Mouse (Mus musculus): ENCODE data around the gene Sardh. TPM values are rescaled to one million over a fixed set of nuclear protein-coding genes. Genes with fewer than 3 reads are reported as not detected.
A peak's percentile ranks its signal among the peaks of the same experiment; 100 is the strongest.

Sardh gene
- polyA plus RNA-seq, 1 experiment: 0.66 TPM

- TF ChIP-seq TAL1 (IDR thresholded peaks at IDR 0.05; ENCODE audit: low read length) (no peak), GATA1 (IDR thresholded peaks at IDR 0.05; ENCODE audit: low read length) (no peak)
- Histone ChIP-seq H3K9me3 (ENCODE audit: control insufficient read depth, low read length) (no peaks in the 10 kb centered on the region), H3K27me3 (ENCODE audit: control insufficient read depth) (no peaks in the 10 kb centered on the region), H3K36me3 (ENCODE audit: control insufficient read depth) (peaks cover 33% of the 10 kb centered on the region), H3K4me1 (ENCODE audit: control insufficient read depth) (no peaks in the 10 kb centered on the region), H3K4me3 (replicated peaks) (no peak overlapping the region)
Measured at GRCm38 (mm10) chr2:27268325-27268724, 20.2 kb upstream of the Sardh start.

GRCm38 (mm10) chr2:27265819-27266218 is 17.7 kb upstream of the Sardh start:
- Histone ChIP-seq H3K9me3 (ENCODE audit: control insufficient read depth, low read length) (no peaks in the 10 kb centered on the region), H3K36me3 (ENCODE audit: control insufficient read depth) (peaks cover 28% of the 10 kb centered on the region), H3K27me3 (ENCODE audit: control insufficient read depth) (no peaks in the 10 kb centered on the region), H3K4me1 (ENCODE audit: control insufficient read depth) (no peaks in the 10 kb centered on the region), H3K4me3 (replicated peaks) (no peak overlapping the region)
- TF ChIP-seq GATA1 (IDR thresholded peaks at IDR 0.05; ENCODE audit: low read length): no peak
- TF ChIP-seq TAL1 (IDR thresholded peaks at IDR 0.05; ENCODE audit: low read length): no peak

- H3K36me3 ChIP-seq (ENCODE audit: control insufficient read depth): peaks cover 18% of the 10 kb centered on the region; the same call in 1 of the 2 replicates
- H3K4me3 ChIP-seq (replicated peaks): no peak overlapping the region
- H3K27me3 ChIP-seq (ENCODE audit: control insufficient read depth): no peaks in the 10 kb centered on the region
- no peaks in the 10 kb centered on the region for H3K4me1 ChIP-seq (ENCODE audit: control insufficient read depth)
- no peaks in the 10 kb centered on the region for H3K9me3 ChIP-seq (ENCODE audit: control insufficient read depth, low read length)
- TF ChIP-seq GATA1 (IDR thresholded peaks at IDR 0.05; ENCODE audit: low read length) (no peak), TAL1 (IDR thresholded peaks at IDR 0.05; ENCODE audit: low read length) (no peak)
Measured at GRCm38 (mm10) chr2:27262984-27263383, 14.8 kb upstream of the Sardh start.

GRCm38 (mm10) chr2:27251434-27251833 is 3.3 kb upstream of the Sardh start:
- H3K36me3 ChIP-seq (ENCODE audit: control insufficient read depth): no peaks in the 10 kb centered on the region
- no peaks in the 10 kb centered on the region for H3K27me3 ChIP-seq (ENCODE audit: control insufficient read depth)
- H3K4me1 ChIP-seq (ENCODE audit: control insufficient read depth): no peaks in the 10 kb centered on the region
- H3K4me3 ChIP-seq (replicated peaks): no peak overlapping the region
- no peaks in the 10 kb centered on the region for H3K9me3 ChIP-seq (ENCODE audit: control insufficient read depth, low read length)
- no peak for TF ChIP-seq GATA1 (IDR thresholded peaks at IDR 0.05; ENCODE audit: low read length)
- TF ChIP-seq TAL1 (IDR thresholded peaks at IDR 0.05; ENCODE audit: low read length): no peak

- H3K9me3 ChIP-seq (ENCODE audit: control insufficient read depth, low read length): no peaks in the 10 kb centered on the region
- TF ChIP-seq GATA1 (IDR thresholded peaks at IDR 0.05; ENCODE audit: low read length) (no peak), TAL1 (IDR thresholded peaks at IDR 0.05; ENCODE audit: low read length) (no peak)
- H3K4me3 ChIP-seq (replicated peaks): no peak overlapping the region
- peaks cover 6% of the 10 kb centered on the region; the same call in 1 of the 2 replicates for H3K36me3 ChIP-seq (ENCODE audit: control insufficient read depth)
- H3K27me3 ChIP-seq (ENCODE audit: control insufficient read depth): no peaks in the 10 kb centered on the region
- H3K4me1 ChIP-seq (ENCODE audit: control insufficient read depth): no peaks in the 10 kb centered on the region
Measured at GRCm38 (mm10) chr2:27247487-27247863, 662 bp downstream of the Sardh start.

- Histone ChIP-seq H3K36me3 (ENCODE audit: control insufficient read depth) (peaks cover 6% of the 10 kb centered on the region; the same call in 1 of the 2 replicates), H3K4me1 (ENCODE audit: control insufficient read depth) (no peaks in the 10 kb centered on the region), H3K27me3 (ENCODE audit: control insufficient read depth) (no peaks in the 10 kb centered on the region), H3K4me3 (replicated peaks) (peak overlapping the region; percentile 37), H3K9me3 (ENCODE audit: control insufficient read depth, low read length) (no peaks in the 10 kb centered on the region)
- no peak for TF ChIP-seq TAL1 (IDR thresholded peaks at IDR 0.05; ENCODE audit: low read length)
- TF ChIP-seq GATA1 (IDR thresholded peaks at IDR 0.05; ENCODE audit: low read length): no peak
Measured at GRCm38 (mm10) chr2:27246712-27247486, 1.2 kb downstream of the Sardh start.

- Histone ChIP-seq H3K36me3 (ENCODE audit: control insufficient read depth) (peaks cover 6% of the 10 kb centered on the region; the same call in 1 of the 2 replicates), H3K4me3 (replicated peaks) (peak overlapping the region; percentile 37), H3K9me3 (ENCODE audit: control insufficient read depth, low read length) (no peaks in the 10 kb centered on the region), H3K4me1 (ENCODE audit: control insufficient read depth) (no peaks in the 10 kb centered on the region), H3K27me3 (ENCODE audit: control insufficient read depth) (no peaks in the 10 kb centered on the region)
- no peak for TF ChIP-seq GATA1 (IDR thresholded peaks at IDR 0.05; ENCODE audit: low read length)
- TF ChIP-seq TAL1 (IDR thresholded peaks at IDR 0.05; ENCODE audit: low read length): no peak
Measured at GRCm38 (mm10) chr2:27245947-27246346, 2.2 kb downstream of the Sardh start.

- TF ChIP-seq TAL1 (IDR thresholded peaks at IDR 0.05; ENCODE audit: low read length) (no peak), GATA1 (IDR thresholded peaks at IDR 0.05; ENCODE audit: low read length) (no peak)
- Histone ChIP-seq H3K4me3 (replicated peaks) (no peak overlapping the region), H3K36me3 (ENCODE audit: control insufficient read depth) (peaks cover 5% of the 10 kb centered on the region; the same call in 1 of the 2 replicates), H3K27me3 (ENCODE audit: control insufficient read depth) (no peaks in the 10 kb centered on the region), H3K9me3 (ENCODE audit: control insufficient read depth, low read length) (no peaks in the 10 kb centered on the region), H3K4me1 (ENCODE audit: control insufficient read depth) (no peaks in the 10 kb centered on the region)
Measured at GRCm38 (mm10) chr2:27237342-27237741, 10.8 kb downstream of the Sardh start.

GRCm38 (mm10) chr2:27235729-27236128 is 12.4 kb downstream of the Sardh start:
- H3K4me1 ChIP-seq (ENCODE audit: control insufficient read depth): no peaks in the 10 kb centered on the region
- TF ChIP-seq TAL1 (IDR thresholded peaks at IDR 0.05; ENCODE audit: low read length): no peak

More at GRCm38 (mm10) chr2:27235729-27236128, 12.4 kb downstream of the Sardh start:
- H3K9me3 ChIP-seq (ENCODE audit: control insufficient read depth, low read length): no peaks in the 10 kb centered on the region
- peaks cover 5% of the 10 kb centered on the region; the same call in 1 of the 2 replicates for H3K36me3 ChIP-seq (ENCODE audit: control insufficient read depth)
- no peak overlapping the region for H3K4me3 ChIP-seq (replicated peaks)
- no peaks in the 10 kb centered on the region for H3K27me3 ChIP-seq (ENCODE audit: control insufficient read depth)
